In the genomic region with DNA sequence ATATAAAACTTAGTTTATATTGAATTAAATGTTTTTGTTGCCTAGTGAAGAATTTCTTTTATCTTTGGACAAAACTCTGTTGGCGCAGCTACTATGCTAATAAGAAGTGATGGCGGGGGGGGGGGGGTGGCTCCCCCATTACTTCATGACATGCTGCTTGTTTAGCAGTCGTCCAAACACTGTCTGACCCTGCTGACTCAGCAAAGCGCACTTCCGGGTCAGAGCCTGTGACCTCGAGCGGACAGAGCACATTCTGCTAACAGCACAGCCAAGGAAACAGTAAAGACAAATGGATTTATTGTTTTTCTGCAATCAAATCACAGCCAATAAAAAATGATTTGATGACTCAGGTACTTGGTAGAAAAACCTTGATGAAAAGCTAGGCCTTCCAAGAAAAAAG, we compare ENCODE assay signal across 15 mouse cellular contexts.
DNase-seq lines count a peak whose midpoint lies in the region; ATAC-seq lines count a peak whose summit lies in the region.
"Had no signal": no experiment of that assay in that cellular context is flagged by ENCODE, and none has a peak within 500 bp of the region (broad histone marks: within the 10 kb centered on the region; RNA-seq: fewer than 3 reads in every experiment).

No protein-coding gene starts in this region.

- H3K4me3 ChIP-seq in liver, embryonic 12.5 days, result no peak overlapping the region
- H3K4me3 ChIP-seq: heart, embryonic 15.5 days; neural tube, embryonic 13.5 days had no signal

- H3K4me2 ChIP-seq in liver, embryonic 12.5 days, result no peak overlapping the region
- H3K4me2 ChIP-seq: heart, embryonic 15.5 days; hindbrain, embryonic 14.5 days; neural tube, embryonic 13.5 days had no signal

- 0 out of 2 replicates have a peak, but pooled peaks cover 5% of the 10 kb centered on the region for H3K4me1 ChIP-seq in liver, embryonic 12.5 days

- H3K9me3 ChIP-seq in liver, embryonic 12.5 days (replicated peaks), result no peaks in the 10 kb centered on the region
- H3K9me3 ChIP-seq: neural tube, embryonic 13.5 days had no signal

- 52% methylated on average over 7 of the region's 7 CpGs for WGBS in liver, embryonic 12.5 days (ENCODE audit: insufficient replicate concordance)

- no peaks in the 10 kb centered on the region for H3K36me3 ChIP-seq in liver, embryonic 12.5 days
- H3K36me3 ChIP-seq: heart, embryonic 15.5 days; neural tube, embryonic 13.5 days had no signal

- H3K27ac ChIP-seq in liver, embryonic 12.5 days, result no peak overlapping the region
- H3K27ac ChIP-seq: heart, embryonic 15.5 days; hindbrain, embryonic 14.5 days; kidney, postnatal 0 days; macrophage; neural tube, embryonic 13.5 days had no signal

- no peak overlapping the region for H3K9ac ChIP-seq in liver, embryonic 12.5 days
- H3K9ac ChIP-seq: heart, embryonic 15.5 days; hindbrain, embryonic 14.5 days; neural tube, embryonic 13.5 days had no signal

- ATAC-seq in liver, embryonic 12.5 days, result no peak
- ATAC-seq: activated CD4-positive, CD25-positive, alpha-beta regulatory T cell, adult 4 months had no signal

- DNase-seq in liver (peak; percentile 36), MN1 (ENCODE audit: low spot score) (no peak)
- peak; percentile 23 for DNase-seq in Muller cell, postnatal 12 days (ENCODE audit: inconsistent ontology term)
- peak; percentile 71 for DNase-seq in embryo, embryonic 10 days (ENCODE audit: low spot score)
- peak; percentile 27 to 69 for DNase-seq in kidney, postnatal 36 days
- no peak for DNase-seq in ovary, postnatal 36 days (ENCODE audit: low spot score)
- DNase-seq: cerebellum, adult 9-10 months; gastrocnemius, postnatal 36 days had no signal

- no peaks in the 10 kb centered on the region for H3K27me3 ChIP-seq in liver, embryonic 12.5 days (replicated peaks)
- H3K27me3 ChIP-seq: heart, embryonic 15.5 days; neural tube, embryonic 13.5 days had no signal

Comparison
In these comparisons a context has a peak if more than half of its experiments do, and no peak if none do; other contexts are left out.
1. DNase-seq: peak in liver (single experiment), Muller cell, postnatal 12 days (single experiment), embryo, embryonic 10 days (single experiment) and kidney, postnatal 36 days (2 of 2); none in MN1 (single experiment) and ovary, postnatal 36 days (single experiment).